8 mouse cellular contexts compared by ENCODE assay signal in the genomic region with DNA sequence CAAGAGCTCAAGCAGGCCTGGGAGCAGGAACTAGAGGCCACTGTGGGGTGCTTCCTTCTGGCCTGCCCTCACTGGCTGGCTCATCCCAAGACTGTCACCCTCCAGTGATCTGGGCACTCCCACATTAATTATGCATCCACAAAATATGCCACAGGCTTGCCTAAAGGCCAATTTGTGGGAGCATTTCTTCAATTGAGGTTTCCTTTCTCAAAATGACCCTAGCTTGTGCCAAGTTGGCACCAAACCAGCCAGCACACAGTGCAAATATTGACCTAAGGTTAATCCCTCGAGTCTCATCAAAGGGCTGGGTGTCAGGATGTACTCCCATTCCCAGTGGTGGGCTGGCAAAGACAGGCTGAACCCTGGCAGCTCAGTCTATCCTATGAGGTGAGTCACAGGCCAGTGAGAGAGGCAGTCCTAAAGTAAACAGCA.
DNase-seq lines count a peak whose midpoint lies in the region; ATAC-seq and TF ChIP-seq lines count a peak whose summit lies in the region.

No protein-coding gene starts in this region.

- intact Hi-C loops in left cerebral cortex, postnatal 4 days (cut with DNase I), result no loop called here
- intact Hi-C loops in left cerebral cortex, adult 2 months (cut with DNase I), result no loop called here

- no peaks in the 10 kb centered on the region for H3K4me1 ChIP-seq in kidney, adult 2 months (ENCODE audit: control insufficient read depth, insufficient read depth, low read length)

- no peaks in the 10 kb centered on the region for H3K36me3 ChIP-seq in kidney, adult 2 months (ENCODE audit: control insufficient read depth, insufficient read depth, low read length)

- peak; percentile 61 for DNase-seq in left cerebral cortex, postnatal 4 days
- DNase-seq in left cerebral cortex, adult 2 months (ENCODE audit: extremely low spot score in 1 of 2, low spot score in 2 of 2), result no peak
- DNase-seq in adrenal gland, adult (ENCODE audit: inconsistent age in 2 of 2, low spot score in 1 of 2), result peak; percentile 74 to 75
- DNase-seq in kidney, adult 2 months, result peak; percentile 71
- DNase-seq in lung, postnatal 10 days, result peak; percentile 55
- DNase-seq in T-cell, adult 2 months (ENCODE audit: low spot score), result no peak
- DNase-seq in spleen, postnatal 14 days (ENCODE audit: low spot score in 2 of 2), result no peak

- no peak overlapping the region for H3K27ac ChIP-seq in left cerebral cortex, adult 2 months
- no peak overlapping the region for H3K27ac ChIP-seq in kidney, adult 2 months (ENCODE audit: insufficient read depth, low read depth, low read length)

- 3% methylated on average over 1 of the region's 1 CpGs for WGBS in kidney, adult 2 months

- TF ChIP-seq POLR2A in kidney, adult 2 months (IDR thresholded peaks at IDR 0.05; ENCODE audit: low read depth, low read length), result no peak

- H3K27me3 ChIP-seq in kidney, adult 2 months (replicated peaks; ENCODE audit: control insufficient read depth, insufficient read depth, low read length), result no peaks in the 10 kb centered on the region

- TF ChIP-seq CTCF in left cerebral cortex, adult 2 months (IDR thresholded peaks at IDR 0.05), result no peak
- TF ChIP-seq CTCF in kidney, adult 2 months (conservative IDR thresholded peaks at IDR 0.05; ENCODE audit: insufficient read depth, insufficient read length, low read depth, low read length), result no peak

- ATAC-seq in frontal cortex, adult (ENCODE audit: low TSS enrichment), result no peak

- no peak overlapping the region for H3K4me3 ChIP-seq in left cerebral cortex, adult 2 months
- no peak overlapping the region for H3K4me3 ChIP-seq in kidney, adult 2 months (ENCODE audit: insufficient read depth, low read depth, low read length)

Comparison
In these comparisons a context has a peak if more than half of its experiments do, and no peak if none do; other contexts are left out.
1. DNase-seq: peak in left cerebral cortex, postnatal 4 days (single experiment), adrenal gland, adult (2 of 2), kidney, adult 2 months (single experiment) and lung, postnatal 10 days (single experiment); none in left cerebral cortex, adult 2 months (0 of 2), T-cell, adult 2 months (single experiment) and spleen, postnatal 14 days (0 of 2).